Mouse (Mus musculus) frontal cortex, postnatal 10 days (tissue): Measurements from ENCODE around the gene Numbl.

ENCODE experiments used
- DNase-seq, 2 experiments: peaks; one replicate each; pipeline ENCODE4 v3.0.0; 2022; ENCODE audit warnings: low spot score in 2 of 2, mixed read lengths in 1 of 2

Gene Numbl

GRCm38 (mm10) chr7:27295956-27296355, 37.7 kb downstream of the Numbl start:
- DNase-seq = no peak

- no peak for DNase-seq
Observed at GRCm38 (mm10) chr7:27296518-27296917, 38.3 kb downstream of the Numbl start.

GRCm38 (mm10) chr7:27298033-27298610, 39.9 kb downstream of the Numbl start:
- no peak for DNase-seq

GRCm38 (mm10) chr7:27298816-27299215, 40.6 kb downstream of the Numbl start:
- no peak for DNase-seq

- DNase-seq = no peak
Observed at GRCm38 (mm10) chr7:27300351-27300750, 42.1 kb downstream of the Numbl start.

- DNase-seq = no peak
Observed at GRCm38 (mm10) chr7:27300801-27301200, 42.6 kb downstream of the Numbl start.

GRCm38 (mm10) chr7:27302172-27302571, 43.9 kb downstream of the Numbl start:
- peak in 1 of 2 experiments; percentile 71 for DNase-seq

GRCm38 (mm10) chr7:27305091-27305730, 47.0 kb downstream of the Numbl start:
- DNase-seq = no peak

- no peak for DNase-seq
Observed at GRCm38 (mm10) chr7:27306161-27307160, 48.2 kb downstream of the Numbl start.

- DNase-seq = no peak
Observed at GRCm38 (mm10) chr7:27307551-27307950, 49.3 kb downstream of the Numbl start.

GRCm38 (mm10) chr7:27308821-27309549, 50.8 kb downstream of the Numbl start:
- DNase-seq = no peak

- DNase-seq = no peak
Observed at GRCm38 (mm10) chr7:27309832-27310231, 51.6 kb downstream of the Numbl start.

GRCm38 (mm10) chr7:27310306-27310705, 52.1 kb downstream of the Numbl start:
- DNase-seq = no peak

- no peak for DNase-seq
Observed at GRCm38 (mm10) chr7:27310996-27311535, 52.8 kb downstream of the Numbl start.

- no peak for DNase-seq
Observed at GRCm38 (mm10) chr7:27311651-27312284, 53.5 kb downstream of the Numbl start.

- no peak for DNase-seq
Observed at GRCm38 (mm10) chr7:27314393-27314792, 56.2 kb downstream of the Numbl start.

GRCm38 (mm10) chr7:27315958-27316357, 57.7 kb downstream of the Numbl start:
- no peak for DNase-seq

- DNase-seq = no peak
Observed at GRCm38 (mm10) chr7:27319411-27319810, 61.2 kb downstream of the Numbl start.

- DNase-seq = no peak
Observed at GRCm38 (mm10) chr7:27322291-27322690, 64.1 kb downstream of the Numbl start.

- no peak for DNase-seq
Observed at GRCm38 (mm10) chr7:27323001-27323400, 64.8 kb downstream of the Numbl start.

GRCm38 (mm10) chr7:27324161-27324560, 65.9 kb downstream of the Numbl start:
- no peak for DNase-seq
